Mouse (Mus musculus): ENCODE data around the gene Sorcs2. TPM values are rescaled to one million over a fixed set of nuclear protein-coding genes. Genes with fewer than 3 reads are reported as not detected.

The Sorcs2 gene
- polyA plus RNA-seq, 1 experiment from 2014 or later = 3.5 TPM

GRCm38 (mm10) chr5:36165424-36166302 is 232.3 kb downstream of the Sorcs2 start:
- no peaks in the 10 kb centered on the region for H3K9me3 ChIP-seq (ENCODE audit: control insufficient read depth)
- no peak for TF ChIP-seq CTCF (IDR thresholded peaks at IDR 0.05; ENCODE audit: low read depth)
- no peak overlapping the region for H3K9ac ChIP-seq (ENCODE audit: low read depth, low read length)
- H3K27ac ChIP-seq (ENCODE audit: low read depth, low read length) = no peak overlapping the region
- H3K4me2 ChIP-seq (replicated peaks; ENCODE audit: low read depth) = no peak overlapping the region
- no peak for ATAC-seq
- no peaks in the 10 kb centered on the region for H3K27me3 ChIP-seq (replicated peaks; ENCODE audit: control insufficient read depth, insufficient read depth, low read length)
- H3K36me3 ChIP-seq (ENCODE audit: control insufficient read depth, insufficient read depth) = no peaks in the 10 kb centered on the region
- 83% methylated on average over 21 of the region's 21 CpGs for WGBS
- H3K4me3 ChIP-seq (ENCODE audit: low read depth, low read length) = no peak overlapping the region
- no peaks in the 10 kb centered on the region for H3K4me1 ChIP-seq (replicated peaks; ENCODE audit: control insufficient read depth, insufficient read depth, low read length)

- Histone ChIP-seq H3K27ac (ENCODE audit: low read depth, low read length) (no peak overlapping the region), H3K27me3 (replicated peaks; ENCODE audit: control insufficient read depth, insufficient read depth, low read length) (no peaks in the 10 kb centered on the region), H3K4me3 (ENCODE audit: low read depth, low read length) (no peak overlapping the region), H3K4me2 (replicated peaks; ENCODE audit: low read depth) (no peak overlapping the region), H3K9me3 (ENCODE audit: control insufficient read depth) (no peaks in the 10 kb centered on the region), H3K4me1 (replicated peaks; ENCODE audit: control insufficient read depth, insufficient read depth, low read length) (no peaks in the 10 kb centered on the region), H3K36me3 (ENCODE audit: control insufficient read depth, insufficient read depth) (no peaks in the 10 kb centered on the region), H3K9ac (ENCODE audit: low read depth, low read length) (no peak overlapping the region)
- ATAC-seq = no peak
- no peak for TF ChIP-seq CTCF (IDR thresholded peaks at IDR 0.05; ENCODE audit: low read depth)
- WGBS = 42% methylated on average over 8 of the region's 8 CpGs
Measured at GRCm38 (mm10) chr5:36154879-36155485, 243.0 kb downstream of the Sorcs2 start.

GRCm38 (mm10) chr5:36153261-36153660 is 244.7 kb downstream of the Sorcs2 start:
- Histone ChIP-seq H3K4me1 (replicated peaks; ENCODE audit: control insufficient read depth, insufficient read depth, low read length) (no peaks in the 10 kb centered on the region), H3K4me2 (replicated peaks; ENCODE audit: low read depth) (no peak overlapping the region), H3K9me3 (ENCODE audit: control insufficient read depth) (no peaks in the 10 kb centered on the region), H3K9ac (ENCODE audit: low read depth, low read length) (no peak overlapping the region), H3K27me3 (replicated peaks; ENCODE audit: control insufficient read depth, insufficient read depth, low read length) (no peaks in the 10 kb centered on the region), H3K27ac (ENCODE audit: low read depth, low read length) (no peak overlapping the region), H3K4me3 (ENCODE audit: low read depth, low read length) (no peak overlapping the region), H3K36me3 (ENCODE audit: control insufficient read depth, insufficient read depth) (no peaks in the 10 kb centered on the region)
- no peak for TF ChIP-seq CTCF (IDR thresholded peaks at IDR 0.05; ENCODE audit: low read depth)
- ATAC-seq = no peak
- 73% methylated on average over 2 of the region's 2 CpGs for WGBS

GRCm38 (mm10) chr5:36151086-36151485 is 246.9 kb downstream of the Sorcs2 start:
- Histone ChIP-seq H3K4me2 (replicated peaks; ENCODE audit: low read depth) (no peak overlapping the region), H3K27me3 (replicated peaks; ENCODE audit: control insufficient read depth, insufficient read depth, low read length) (no peaks in the 10 kb centered on the region), H3K4me3 (ENCODE audit: low read depth, low read length) (no peak overlapping the region), H3K9ac (ENCODE audit: low read depth, low read length) (no peak overlapping the region), H3K36me3 (ENCODE audit: control insufficient read depth, insufficient read depth) (no peaks in the 10 kb centered on the region), H3K27ac (ENCODE audit: low read depth, low read length) (no peak overlapping the region), H3K4me1 (replicated peaks; ENCODE audit: control insufficient read depth, insufficient read depth, low read length) (no peaks in the 10 kb centered on the region), H3K9me3 (ENCODE audit: control insufficient read depth) (no peaks in the 10 kb centered on the region)
- ATAC-seq = no peak
- TF ChIP-seq CTCF (IDR thresholded peaks at IDR 0.05; ENCODE audit: low read depth) = no peak
- 78% methylated on average over 8 of the region's 8 CpGs for WGBS

DNA sequence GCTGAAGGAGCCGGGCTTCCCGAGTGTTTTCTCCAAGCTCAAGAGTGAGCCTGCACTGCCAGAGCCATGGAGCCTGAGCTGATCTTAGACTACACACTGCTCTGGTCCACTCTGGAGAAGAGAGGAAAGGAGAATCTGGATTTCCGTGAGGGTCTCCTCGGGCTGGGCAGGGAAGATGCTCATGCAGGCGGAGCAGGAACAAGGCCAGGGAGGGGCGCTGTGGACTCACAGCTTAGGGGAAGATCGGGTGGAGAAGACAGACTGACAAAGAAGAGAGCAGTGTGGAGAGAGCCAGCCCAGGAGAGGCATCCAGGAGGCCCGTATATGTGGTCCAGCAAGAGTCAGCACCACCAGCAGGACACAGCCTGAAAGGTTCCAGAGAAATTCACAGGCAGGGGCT is 248.8 kb downstream of the Sorcs2 start:
- Histone ChIP-seq H3K4me3 (ENCODE audit: low read depth, low read length) (no peak overlapping the region), H3K27me3 (replicated peaks; ENCODE audit: control insufficient read depth, insufficient read depth, low read length) (no peaks in the 10 kb centered on the region), H3K27ac (ENCODE audit: low read depth, low read length) (no peak overlapping the region), H3K9me3 (ENCODE audit: control insufficient read depth) (no peaks in the 10 kb centered on the region), H3K9ac (ENCODE audit: low read depth, low read length) (no peak overlapping the region), H3K4me2 (replicated peaks; ENCODE audit: low read depth) (no peak overlapping the region), H3K36me3 (ENCODE audit: control insufficient read depth, insufficient read depth) (no peaks in the 10 kb centered on the region), H3K4me1 (replicated peaks; ENCODE audit: control insufficient read depth, insufficient read depth, low read length) (no peaks in the 10 kb centered on the region)
- no peak for ATAC-seq
- TF ChIP-seq CTCF (IDR thresholded peaks at IDR 0.05; ENCODE audit: low read depth) = peak; percentile 24; the same call in 1 of the 2 replicates
- WGBS = 62% methylated on average over 8 of the region's 8 CpGs

GRCm38 (mm10) chr5:36146589-36146988 is 251.3 kb downstream of the Sorcs2 start:
- Histone ChIP-seq H3K4me2 (replicated peaks; ENCODE audit: low read depth) (no peak overlapping the region), H3K9me3 (ENCODE audit: control insufficient read depth) (no peaks in the 10 kb centered on the region), H3K4me3 (ENCODE audit: low read depth, low read length) (no peak overlapping the region), H3K4me1 (replicated peaks; ENCODE audit: control insufficient read depth, insufficient read depth, low read length) (no peaks in the 10 kb centered on the region), H3K36me3 (ENCODE audit: control insufficient read depth, insufficient read depth) (no peaks in the 10 kb centered on the region), H3K27ac (ENCODE audit: low read depth, low read length) (no peak overlapping the region), H3K27me3 (replicated peaks; ENCODE audit: control insufficient read depth, insufficient read depth, low read length) (no peaks in the 10 kb centered on the region), H3K9ac (ENCODE audit: low read depth, low read length) (no peak overlapping the region)
- TF ChIP-seq CTCF (IDR thresholded peaks at IDR 0.05; ENCODE audit: low read depth) = no peak
- WGBS = 85% methylated on average over 2 of the region's 2 CpGs
- ATAC-seq = no peak

Measured in intestine, postnatal 0 days (tissue).